Mouse (Mus musculus) liver, postnatal 0 days (tissue): Measurements from ENCODE around the gene Dusp5. TPM values are rescaled to one million over a fixed set of nuclear protein-coding genes. Genes with fewer than 3 reads are reported as not detected.
A peak's percentile ranks its signal among the peaks of the same experiment; 100 is the strongest.

ENCODE experiments used
- ATAC-seq: fragments of 200-750 bp; cut with Nextera tagmentation; 2 replicates; pipeline ENCODE4 v1.8.0; 2017; ENCODE audit warnings: mild to moderate bottlenecking, moderate library complexity
- DNase-seq: peaks from one replicate; pipeline ENCODE4 v3.0.0-alpha.2; 2016
- H3K27ac ChIP-seq: fragments of 300-500 bp; sonication (generic); 2 replicates; pipeline ENCODE4 v1.5.1; 2014; ENCODE audit warnings: antibody characterized with exemption, moderate library complexity, mild to moderate bottlenecking, low read depth
- H3K27me3 ChIP-seq: fragments of 300-500 bp; sonication (generic); 2 replicates; pipeline ENCODE4 v1.6.1; 2014; ENCODE audit warnings: low read length, control low read depth, mixed read lengths; ENCODE audit not compliant: insufficient read depth
- H3K36me3 ChIP-seq: fragments of 300-500 bp; sonication (generic); replicated peaks from 2 replicates; pipeline ENCODE4 v1.6.1; 2014; ENCODE audit warnings: mild to moderate bottlenecking, control low read depth, low read length, moderate library complexity, mixed read lengths; ENCODE audit not compliant: insufficient read depth
- H3K4me1 ChIP-seq: fragments of 300-500 bp; sonication (generic); 2 replicates; pipeline ENCODE4 v1.6.1; 2014; ENCODE audit warnings: antibody characterized with exemption, mild to moderate bottlenecking, control low read depth; ENCODE audit not compliant: insufficient read depth
- H3K4me2 ChIP-seq: fragments of 300-500 bp; sonication (generic); 2 replicates; pipeline ENCODE4 v1.6.1; 2014; ENCODE audit warnings: low read depth, mild to moderate bottlenecking, low read length, moderate library complexity, mixed read lengths
- H3K4me3 ChIP-seq: fragments of 300-500 bp; sonication (generic); 2 replicates; pipeline ENCODE4 v1.5.1; 2014; ENCODE audit warnings: low read depth, low read length
- H3K9ac ChIP-seq: fragments of 300-500 bp; sonication (generic); replicated peaks from 2 replicates; pipeline ENCODE4 v1.6.1; 2014; ENCODE audit warnings: mild to moderate bottlenecking, moderate library complexity
- H3K9me3 ChIP-seq: fragments of 300-500 bp; sonication (generic); 2 replicates; pipeline ENCODE4 v1.6.1; 2016; ENCODE audit warnings: mild to moderate bottlenecking, control low read depth, low read length, mixed read lengths
- CTCF ChIP-seq: sonication (generic); IDR thresholded peaks from 2 replicates; pipeline ENCODE4 v1.5.1; 2016; ENCODE audit warnings: antibody characterized with exemption, low read depth
- EP300 ChIP-seq: IDR thresholded peaks from 2 replicates; pipeline ENCODE4 v1.6.1; 2016; ENCODE audit warnings: antibody characterized with exemption, low read depth, mild to moderate bottlenecking
- WGBS: fragments of 180-500 bp; shearing (Covaris S2); extraction: QIAGEN DNeasy Blood & Tissue Kit; methylation state at CpG from one replicate; pipeline ENCODE4 v1.1.7; 2014; ENCODE audit not compliant: insufficient replicate concordance; 5-methylcytosine and 5-hydroxymethylcytosine counted together
- polyA plus RNA-seq: library from polyadenylated mRNA; unstranded; fragments of >200 nt; fragmentation: Nextera tagmentation; extraction: Ambion mirVana; gene quantifications from 2 replicates; pipeline ENCODE4 v1.2.1, GENCODE M21; 2015

Dusp5 gene
- polyA plus RNA-seq, 1 experiment from 2014 or later, result 2.7 TPM

DNA sequence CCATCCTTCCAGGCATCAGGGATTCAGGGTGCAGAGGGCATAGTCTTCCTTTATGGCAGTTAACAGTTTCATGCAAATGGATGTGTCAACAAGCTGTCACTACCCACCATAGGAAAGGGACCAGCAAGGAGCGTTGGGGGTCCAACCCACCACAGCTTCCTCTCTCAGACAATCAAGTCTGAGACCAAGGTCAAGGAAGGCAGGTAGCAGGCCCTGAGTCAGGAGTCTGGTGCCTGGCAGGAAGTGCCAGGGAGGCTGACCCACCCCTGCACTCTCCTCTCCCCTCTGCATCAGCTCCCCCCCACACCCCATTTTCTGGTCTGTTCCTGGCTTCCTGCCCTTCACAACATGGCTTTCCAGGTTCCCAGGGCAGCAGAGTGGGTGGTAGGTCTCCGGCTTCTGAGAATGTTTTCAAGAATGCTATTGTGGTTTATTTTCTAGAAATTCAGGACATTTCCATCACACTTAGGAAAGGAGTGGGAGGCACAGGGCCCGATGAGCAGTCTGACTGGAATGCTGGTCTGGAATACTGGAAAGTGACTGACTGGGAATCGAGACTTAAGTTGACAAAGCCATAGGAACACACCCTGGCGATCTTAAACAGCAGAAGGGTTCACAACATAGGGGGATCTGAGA, 26.2 kb downstream of the Dusp5 start:
- ATAC-seq, result 0 out of 2 replicates have a peak, but pooled peaks have one; percentile 11
- peak overlapping the region; percentile 80 for H3K27ac ChIP-seq
- H3K4me1 ChIP-seq, result peaks cover 27% of the 10 kb centered on the region
- TF ChIP-seq CTCF, result no peak
- TF ChIP-seq EP300, result no peak
- H3K9me3 ChIP-seq, result no peaks in the 10 kb centered on the region
- H3K27me3 ChIP-seq, result no peaks in the 10 kb centered on the region
- H3K9ac ChIP-seq, result no peak overlapping the region
- no peak overlapping the region for H3K4me3 ChIP-seq
- H3K4me2 ChIP-seq, result no peak overlapping the region
- 66% methylated on average over 5 of the region's 5 CpGs for WGBS
- no peak for DNase-seq
- H3K36me3 ChIP-seq, result no peaks in the 10 kb centered on the region

- WGBS, result 48% methylated on average over 6 of the region's 6 CpGs
- H3K4me2 ChIP-seq, result peak overlapping the region; percentile 29; the same call in 1 of the 2 replicates
- no peak overlapping the region for H3K4me3 ChIP-seq
- DNase-seq (no peak), ATAC-seq (no peak)
- no peaks in the 10 kb centered on the region for H3K27me3 ChIP-seq
- TF ChIP-seq CTCF (no peak), EP300 (no peak)
- peaks cover 27% of the 10 kb centered on the region for H3K4me1 ChIP-seq
- no peaks in the 10 kb centered on the region for H3K9me3 ChIP-seq
- no peak overlapping the region for H3K27ac ChIP-seq
- no peak overlapping the region for H3K9ac ChIP-seq
- H3K36me3 ChIP-seq, result no peaks in the 10 kb centered on the region
Measured at GRCm38 (mm10) chr19:53556841-53557240, 27.9 kb downstream of the Dusp5 start.

GRCm38 (mm10) chr19:53557267-53557936, 28.5 kb downstream of the Dusp5 start:
- ATAC-seq (no peak), DNase-seq (no peak)
- 29% methylated on average over 20 of the region's 20 CpGs for WGBS
- Histone ChIP-seq H3K27ac (no peak overlapping the region), H3K4me2 (peak overlapping the region; percentile 29; the same call in 1 of the 2 replicates), H3K27me3 (no peaks in the 10 kb centered on the region), H3K4me1 (peaks cover 27% of the 10 kb centered on the region), H3K9me3 (no peaks in the 10 kb centered on the region), H3K36me3 (no peaks in the 10 kb centered on the region), H3K4me3 (no peak overlapping the region), H3K9ac (0 out of 2 replicates have a peak overlapping the region, but pooled peaks have one; percentile 16)
- no peak for TF ChIP-seq CTCF
- no peak for TF ChIP-seq EP300

DNA sequence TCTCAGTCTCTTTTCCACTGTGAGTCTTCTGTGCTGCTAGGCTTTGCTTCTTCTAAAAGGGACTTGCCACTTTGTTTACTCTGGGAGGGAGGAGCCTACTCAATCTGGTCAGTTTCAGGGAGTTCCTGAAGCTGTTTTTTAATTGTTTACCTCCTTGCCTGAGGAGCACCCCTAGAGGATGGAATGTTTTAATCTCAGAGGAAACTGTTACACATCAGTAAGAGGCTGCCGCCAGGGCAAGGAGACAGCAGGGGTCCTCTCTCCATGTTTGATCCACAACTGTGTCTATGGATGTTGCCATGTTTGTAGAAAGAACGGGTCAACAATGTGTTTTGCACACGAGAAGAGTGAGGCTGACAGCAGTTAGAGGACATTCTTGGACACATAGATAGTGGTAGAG, 31.5 kb downstream of the Dusp5 start:
- Histone ChIP-seq H3K4me2 (no peak overlapping the region), H3K4me3 (no peak overlapping the region), H3K36me3 (no peaks in the 10 kb centered on the region), H3K4me1 (peaks cover 8% of the 10 kb centered on the region), H3K9me3 (no peaks in the 10 kb centered on the region; the same call in 1 of the 2 replicates), H3K27ac (no peak overlapping the region), H3K9ac (no peak overlapping the region), H3K27me3 (no peaks in the 10 kb centered on the region)
- DNase-seq (no peak), ATAC-seq (no peak)
- TF ChIP-seq EP300, result no peak
- TF ChIP-seq CTCF, result no peak
- 77% methylated on average over 3 of the region's 3 CpGs for WGBS

DNA sequence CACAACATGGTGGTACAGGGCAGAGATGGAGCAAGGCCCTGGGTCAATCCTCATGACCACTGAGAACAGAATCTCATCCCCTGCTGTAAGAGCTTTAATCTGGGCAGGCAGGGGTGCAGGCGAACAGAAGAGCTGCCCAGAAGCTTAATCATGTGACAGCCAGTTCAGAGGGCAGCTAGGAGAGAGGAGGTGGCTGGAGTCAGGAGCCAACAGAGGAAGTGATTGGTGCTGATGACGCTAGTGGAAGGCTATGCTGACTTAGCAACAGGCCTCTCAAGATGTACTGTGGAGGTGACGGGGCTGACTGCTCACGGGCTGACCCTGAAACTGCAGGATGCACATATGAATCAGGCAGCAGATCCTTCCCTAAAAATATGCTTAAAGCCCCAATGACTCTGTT, 35.3 kb downstream of the Dusp5 start:
- WGBS, result 45% methylated on average over 4 of the region's 4 CpGs
- Histone ChIP-seq H3K27ac (no peak overlapping the region), H3K9me3 (no peaks in the 10 kb centered on the region; the same call in 1 of the 2 replicates), H3K27me3 (no peaks in the 10 kb centered on the region), H3K4me1 (no peaks in the 10 kb centered on the region; the same call in none of the 2 replicates), H3K4me3 (no peak overlapping the region), H3K36me3 (no peaks in the 10 kb centered on the region), H3K9ac (no peak overlapping the region), H3K4me2 (no peak overlapping the region)
- DNase-seq (no peak), ATAC-seq (peak; percentile 81)
- TF ChIP-seq EP300, result no peak
- no peak for TF ChIP-seq CTCF

- Histone ChIP-seq H3K9me3 (no peaks in the 10 kb centered on the region; the same call in 1 of the 2 replicates), H3K4me1 (no peaks in the 10 kb centered on the region; the same call in none of the 2 replicates), H3K9ac (no peak overlapping the region), H3K4me2 (no peak overlapping the region), H3K27me3 (no peaks in the 10 kb centered on the region), H3K36me3 (no peaks in the 10 kb centered on the region), H3K27ac (no peak overlapping the region), H3K4me3 (no peak overlapping the region)
- TF ChIP-seq CTCF (no peak), EP300 (no peak)
- ATAC-seq (0 out of 2 replicates have a peak, but pooled peaks have one; percentile 10), DNase-seq (no peak)
- 76% methylated on average over 14 of the region's 14 CpGs for WGBS
Measured at GRCm38 (mm10) chr19:53565565-53566277, 36.8 kb downstream of the Dusp5 start.
